Mouse (Mus musculus): ENCODE results near the gene Hck.

DNA sequence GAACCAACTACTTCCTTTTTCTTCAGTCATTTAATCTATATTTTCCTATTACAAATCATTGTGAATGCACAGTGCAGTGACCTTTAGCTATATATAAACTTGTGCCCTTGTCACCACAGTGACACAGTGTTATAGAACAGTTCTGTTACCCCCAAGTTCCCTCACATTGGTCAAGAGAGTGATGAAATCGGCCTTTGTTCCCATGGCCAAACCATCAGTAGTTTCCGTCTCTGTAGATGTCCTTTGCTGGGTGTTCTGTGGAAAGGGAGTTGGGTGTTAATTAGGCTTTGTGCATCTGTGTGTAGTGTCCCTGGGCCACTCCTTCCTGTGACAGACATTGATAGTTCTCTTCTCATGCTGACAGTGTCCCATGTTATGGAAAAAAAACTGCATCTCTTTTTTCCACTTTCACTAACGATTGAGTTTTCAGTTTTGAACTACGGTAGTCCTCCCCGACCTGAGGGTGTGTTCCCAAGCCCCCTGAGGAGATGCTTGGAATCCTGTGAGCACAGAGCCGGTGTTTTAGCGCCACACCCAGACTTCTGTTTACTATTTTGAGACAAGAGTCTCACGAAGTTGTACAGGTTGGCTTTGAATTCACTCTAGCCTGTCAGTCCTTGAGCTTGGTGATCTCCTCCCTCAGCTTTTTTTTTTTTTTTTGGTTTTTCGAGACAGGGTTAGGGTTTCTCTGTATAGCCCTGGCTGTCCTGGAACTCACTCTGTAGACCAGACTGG lies 62.4 kb downstream of the Hck start:
- no peak for TF ChIP-seq POLR2A (IDR thresholded peaks at IDR 0.05; ENCODE audit: insufficient read depth, low read length)
- no peak for TF ChIP-seq CTCF (IDR thresholded peaks at IDR 0.05; ENCODE audit: low read depth, low read length)
- TF ChIP-seq EP300 (IDR thresholded peaks at IDR 0.05; ENCODE audit: insufficient read depth, low read depth, low read length): peak; percentile 71
